In genomic region chr3:108306387-108306786, GRCm38 (mm10) we compare ENCODE assay signal across 13 mouse cellular contexts. TPM values are rescaled to one million over a fixed set of nuclear protein-coding genes. Genes with fewer than 3 reads are reported as not detected.
DNase-seq lines count a peak whose midpoint lies in the region; ATAC-seq and TF ChIP-seq lines count a peak whose summit lies in the region.
"Had no signal": no experiment of that assay in that cellular context is flagged by ENCODE, and none has a peak within 500 bp of the region (broad histone marks: within the 10 kb centered on the region; RNA-seq: fewer than 3 reads in every experiment).

No protein-coding gene starts in this region.

- no peaks in the 10 kb centered on the region for H3K27me3 ChIP-seq in heart, embryonic 14.5 days (ENCODE audit: control insufficient read depth, insufficient read depth, low read length)
- H3K27me3 ChIP-seq in heart, embryonic 16.5 days (ENCODE audit: control insufficient read depth, insufficient read depth, low read length), result no peaks in the 10 kb centered on the region
- H3K27me3 ChIP-seq in small intestine, adult 2 months (ENCODE audit: control insufficient read depth, insufficient read depth, low read length), result no peaks in the 10 kb centered on the region

- H3K9me3 ChIP-seq in heart, embryonic 14.5 days (ENCODE audit: control insufficient read depth, low read length), result no peaks in the 10 kb centered on the region
- no peaks in the 10 kb centered on the region for H3K9me3 ChIP-seq in heart, embryonic 16.5 days (replicated peaks; ENCODE audit: control insufficient read depth, low read length)

- peak overlapping the region; percentile 66 for H3K9ac ChIP-seq in heart, embryonic 14.5 days (ENCODE audit: low read length)
- H3K9ac ChIP-seq in heart, embryonic 16.5 days (ENCODE audit: low read length), result peak overlapping the region; percentile 50; the same call in 1 of the 2 replicates

- no peak for TF ChIP-seq CTCF in small intestine, adult 2 months (IDR thresholded peaks at IDR 0.05; ENCODE audit: extremely low read depth, insufficient read length, insufficient replicate concordance, low read depth, low read length)

- 0 out of 2 replicates have a peak, but pooled peaks have one; percentile 10 for ATAC-seq in heart, embryonic 14.5 days (ENCODE audit: insufficient number of reproducible peaks, insufficient read depth, low FRiP score, low read depth)
- 0 out of 2 replicates have a peak, but pooled peaks have one; percentile 20 for ATAC-seq in heart, embryonic 16.5 days (replicated peaks; ENCODE audit: extremely low read depth, insufficient read depth, low FRiP score)
- ATAC-seq: inflammation-experienced regulatory T-cells, adult 6 months had no signal

- 21% methylated on average over 3 of the region's 3 CpGs for WGBS in heart, embryonic 14.5 days
- WGBS in heart, embryonic 16.5 days, result 22% methylated on average over 3 of the region's 3 CpGs
- WGBS in small intestine, adult 2 months, result 31% methylated on average over 3 of the region's 3 CpGs

- peak overlapping the region; percentile 58 for H3K4me2 ChIP-seq in heart, embryonic 14.5 days (ENCODE audit: low read length)
- peak overlapping the region; percentile 51 for H3K4me2 ChIP-seq in heart, embryonic 16.5 days (ENCODE audit: low read depth, low read length)

- peaks cover 7 to 28% of the 10 kb centered on the region in 2 experiments for H3K4me1 ChIP-seq in heart, embryonic 14.5 days (ENCODE audit: control insufficient read depth in 2 of 2, insufficient read depth in 2 of 2, low read length in 2 of 2)
- peaks cover 27% of the 10 kb centered on the region for H3K4me1 ChIP-seq in heart, embryonic 16.5 days (ENCODE audit: control insufficient read depth, insufficient read depth, low read length)
- H3K4me1 ChIP-seq in small intestine, adult 2 months (ENCODE audit: control insufficient read depth, insufficient read depth, insufficient read length, low read length), result peaks cover 19% of the 10 kb centered on the region

- peak overlapping the region in 1 of 2 experiments; percentile 10; a peak in 1 of 4 replicates for H3K4me3 ChIP-seq in heart, embryonic 14.5 days (ENCODE audit: control insufficient read depth in 1 of 2, insufficient read depth in 1 of 2, low read depth in 1 of 2, low read length in 2 of 2)
- H3K4me3 ChIP-seq in heart, embryonic 16.5 days (ENCODE audit: low read length), result no peak overlapping the region
- no peak overlapping the region for H3K4me3 ChIP-seq in small intestine, adult 2 months (ENCODE audit: low read depth, low read length)

- H3K36me3 ChIP-seq in heart, embryonic 14.5 days (ENCODE audit: control insufficient read depth, insufficient read depth, low read length), result peaks cover 10% of the 10 kb centered on the region
- H3K36me3 ChIP-seq in heart, embryonic 16.5 days (ENCODE audit: control insufficient read depth, insufficient read depth), result no peaks in the 10 kb centered on the region
- H3K36me3 ChIP-seq in small intestine, adult 2 months (ENCODE audit: control insufficient read depth, insufficient read depth, low read length), result no peaks in the 10 kb centered on the region

- peak overlapping the region; percentile 88 to 89 for H3K27ac ChIP-seq in heart, embryonic 14.5 days (replicated peaks in 1 of 2; ENCODE audit: control insufficient read depth in 1 of 2, insufficient read depth in 1 of 2, low read depth in 2 of 2, low read length in 2 of 2)
- H3K27ac ChIP-seq in heart, embryonic 16.5 days (ENCODE audit: low read length), result peak overlapping the region; percentile 78
- peak overlapping the region; percentile 67 for H3K27ac ChIP-seq in small intestine, adult 2 months (ENCODE audit: insufficient read depth, low read depth, low read length)

- TF ChIP-seq POLR2A in small intestine, adult 2 months (IDR thresholded peaks at IDR 0.05; ENCODE audit: low read depth, low read length), result no peak

- DNase-seq in heart, postnatal 4 days, result no peak
- peak; percentile 30 for DNase-seq in lung, postnatal 10 days
- DNase-seq in lung, postnatal 4 days, result no peak
- DNase-seq in right cerebral cortex, adult 18-20 months, result no peak
- DNase-seq in frontal cortex, postnatal 14 days (ENCODE audit: low spot score in 2 of 2), result no peak
- DNase-seq: cerebellum, adult 9-11 months; gastrocnemius, postnatal 10 days; right cerebral cortex, postnatal 14 days had no signal

RNA-seq across cellular contexts. Expression of gene Sort1, which starts 22.5 kb away (rescaled TPM):
- polyA plus RNA-seq in heart, embryonic 14.5 days (2014; fragmentation: Nextera tagmentation; extraction: Ambion mirVana), result 19.3 and 21.4 TPM in 2 replicates
- total RNA-seq in heart, postnatal 4 days (2021), result 10 to 100 TPM; 28.9 to 32.3 TPM
- 5.4 and 10.5 TPM in 2 replicates for polyA plus RNA-seq in heart, embryonic 16.5 days (2015; fragmentation: Nextera tagmentation; extraction: Ambion mirVana)
- 18.1 and 32.8 TPM in 2 replicates for polyA plus RNA-seq in small intestine, adult 2 months (2012; rRNA removed)
- polyA plus RNA-seq: inflammation-experienced regulatory T-cells, adult 6 months had no signal

RNA-seq across cellular contexts. Expression of gene Psma5, which starts 49.7 kb away (rescaled TPM):
- polyA plus RNA-seq in heart, embryonic 14.5 days (2014; fragmentation: Nextera tagmentation; extraction: Ambion mirVana), result 210 and 231 TPM in 2 replicates
- 10 to 100 TPM; 77.4 to 81.8 TPM for total RNA-seq in heart, postnatal 4 days (2021)
- polyA plus RNA-seq in heart, embryonic 16.5 days (2015; fragmentation: Nextera tagmentation; extraction: Ambion mirVana), result 193 and 195 TPM in 2 replicates
- 21.9 and 36.2 TPM in 2 replicates for polyA plus RNA-seq in small intestine, adult 2 months (2012; rRNA removed)

RNA-seq across cellular contexts. Expression of gene Mybphl, which starts 58.3 kb away (rescaled TPM):
- 70.2 and 94.5 TPM in 2 replicates for polyA plus RNA-seq in heart, embryonic 14.5 days (2014; fragmentation: Nextera tagmentation; extraction: Ambion mirVana)
- total RNA-seq in heart, postnatal 4 days (2021), result 10 to 100 TPM; 44.7 to 57.2 TPM
- 47.6 and 84.1 TPM in 2 replicates for polyA plus RNA-seq in heart, embryonic 16.5 days (2015; fragmentation: Nextera tagmentation; extraction: Ambion mirVana)
- not detected in 2 replicates for polyA plus RNA-seq in small intestine, adult 2 months (2012; rRNA removed)
- total RNA-seq: adrenal gland, postnatal 4 days; gastrocnemius, postnatal 10 days had no signal
- polyA plus RNA-seq: inflammation-experienced regulatory T-cells, adult 6 months had no signal

Comparison
In these comparisons a context has a peak if more than half of its experiments do, and no peak if none do; other contexts are left out.
1. RNA of gene Mybphl, which starts 58.3 kb away (polyA plus RNA-seq): 70.2 to 94.5 TPM in heart, embryonic 14.5 days and 47.6 to 84.1 TPM in heart, embryonic 16.5 days; not detected in small intestine, adult 2 months; every median in the first group is over 10 times any median in the second.
2. Peak in every context shown above with its lines, with median percentiles within 50 percentile points of each other: H3K27ac ChIP-seq.